Mouse (Mus musculus): ENCODE results near the gene Gm10197. TPM values are rescaled to one million over a fixed set of nuclear protein-coding genes. Genes with fewer than 3 reads are reported as not detected.
"Not testable (repeated sequence)": the region's sequence is repeated elsewhere in the genome, so short reads cannot be mapped to it uniquely, and the experiment has no call there.

The Gm10197 gene
- polyA plus RNA-seq, 1 experiment, result not detected

- no peak overlapping the region for H3K27ac ChIP-seq (replicated peaks; ENCODE audit: low read depth, low read length)
- H3K4me3 ChIP-seq (ENCODE audit: insufficient read depth, low read depth, low read length), result no peak overlapping the region
- H3K4me1 ChIP-seq (ENCODE audit: control insufficient read depth, insufficient read depth, insufficient read length, low read length), result no peaks in the 10 kb centered on the region
Measured at GRCm38 (mm10) chr19:53400332-53401110, 29.0 kb upstream of the Gm10197 start.

- Histone ChIP-seq H3K27ac (replicated peaks; ENCODE audit: low read depth, low read length) (no peak overlapping the region), H3K4me1 (ENCODE audit: control insufficient read depth, insufficient read depth, insufficient read length, low read length) (no peaks in the 10 kb centered on the region), H3K4me3 (ENCODE audit: insufficient read depth, low read depth, low read length) (no peak overlapping the region)
Measured at GRCm38 (mm10) chr19:53399213-53399612, 27.6 kb upstream of the Gm10197 start.

GRCm38 (mm10) chr19:53397451-53398233, 26.1 kb upstream of the Gm10197 start:
- Histone ChIP-seq H3K4me1 (ENCODE audit: control insufficient read depth, insufficient read depth, insufficient read length, low read length) (no peaks in the 10 kb centered on the region), H3K27ac (replicated peaks; ENCODE audit: low read depth, low read length) (no peak overlapping the region), H3K4me3 (ENCODE audit: insufficient read depth, low read depth, low read length) (no peak overlapping the region)

GRCm38 (mm10) chr19:53395805-53396204, 24.2 kb upstream of the Gm10197 start:
- H3K4me3 ChIP-seq (ENCODE audit: insufficient read depth, low read depth, low read length); H3K4me1 ChIP-seq (ENCODE audit: control insufficient read depth, insufficient read depth, insufficient read length, low read length); H3K27ac ChIP-seq (replicated peaks; ENCODE audit: low read depth, low read length): not testable (repeated sequence)

GRCm38 (mm10) chr19:53394956-53395355, 23.4 kb upstream of the Gm10197 start:
- not testable (repeated sequence) for H3K4me3 ChIP-seq (ENCODE audit: insufficient read depth, low read depth, low read length); H3K4me1 ChIP-seq (ENCODE audit: control insufficient read depth, insufficient read depth, insufficient read length, low read length); H3K27ac ChIP-seq (replicated peaks; ENCODE audit: low read depth, low read length)

GRCm38 (mm10) chr19:53394552-53394951, 23.0 kb upstream of the Gm10197 start:
- Histone ChIP-seq H3K27ac (replicated peaks; ENCODE audit: low read depth, low read length) (no peak overlapping the region), H3K4me1 (ENCODE audit: control insufficient read depth, insufficient read depth, insufficient read length, low read length) (peaks cover 3% of the 10 kb centered on the region; the same call in 1 of the 2 replicates), H3K4me3 (ENCODE audit: insufficient read depth, low read depth, low read length) (no peak overlapping the region)

GRCm38 (mm10) chr19:53393646-53394045, 22.1 kb upstream of the Gm10197 start:
- no peak overlapping the region for H3K27ac ChIP-seq (replicated peaks; ENCODE audit: low read depth, low read length)
- peaks cover 3% of the 10 kb centered on the region; the same call in 1 of the 2 replicates for H3K4me1 ChIP-seq (ENCODE audit: control insufficient read depth, insufficient read depth, insufficient read length, low read length)
- no peak overlapping the region for H3K4me3 ChIP-seq (ENCODE audit: insufficient read depth, low read depth, low read length)

- no peak overlapping the region for H3K4me3 ChIP-seq (ENCODE audit: insufficient read depth, low read depth, low read length)
- H3K4me1 ChIP-seq (ENCODE audit: control insufficient read depth, insufficient read depth, insufficient read length, low read length), result peaks cover 3% of the 10 kb centered on the region; the same call in 1 of the 2 replicates
- H3K27ac ChIP-seq (replicated peaks; ENCODE audit: low read depth, low read length), result no peak overlapping the region
Measured at GRCm38 (mm10) chr19:53392781-53393343, 21.3 kb upstream of the Gm10197 start.

GRCm38 (mm10) chr19:53391787-53392186, 20.2 kb upstream of the Gm10197 start:
- Histone ChIP-seq H3K27ac (replicated peaks; ENCODE audit: low read depth, low read length) (no peak overlapping the region), H3K4me1 (ENCODE audit: control insufficient read depth, insufficient read depth, insufficient read length, low read length) (peaks cover 3% of the 10 kb centered on the region; the same call in 1 of the 2 replicates), H3K4me3 (ENCODE audit: insufficient read depth, low read depth, low read length) (peak overlapping the region; percentile 6; the same call in 1 of the 2 replicates)

GRCm38 (mm10) chr19:53391386-53391785, 19.8 kb upstream of the Gm10197 start:
- H3K27ac ChIP-seq (replicated peaks; ENCODE audit: low read depth, low read length), result no peak overlapping the region
- H3K4me1 ChIP-seq (ENCODE audit: control insufficient read depth, insufficient read depth, insufficient read length, low read length), result peaks cover 3% of the 10 kb centered on the region; the same call in 1 of the 2 replicates
- H3K4me3 ChIP-seq (ENCODE audit: insufficient read depth, low read depth, low read length), result peak overlapping the region; percentile 76

- Histone ChIP-seq H3K27ac (replicated peaks; ENCODE audit: low read depth, low read length) (peak within 1 kb of the TSS; percentile 85), H3K4me1 (ENCODE audit: control insufficient read depth, insufficient read depth, insufficient read length, low read length) (peaks cover 3% of the 10 kb centered on the region; the same call in 1 of the 2 replicates), H3K4me3 (ENCODE audit: insufficient read depth, low read depth, low read length) (peak within 1 kb of the TSS; percentile 95)
Measured at GRCm38 (mm10) chr19:53390495-53391007, 19.0 kb upstream of the Gm10197 start, which contains the start of gene Smndc1. TSS of gene Smndc1 (minus strand) at chr19:53390578.

GRCm38 (mm10) chr19:53389851-53390431, 18.4 kb upstream of the Gm10197 start:
- Histone ChIP-seq H3K4me3 (ENCODE audit: insufficient read depth, low read depth, low read length) (peak overlapping the region; percentile 95), H3K4me1 (ENCODE audit: control insufficient read depth, insufficient read depth, insufficient read length, low read length) (peaks cover 3% of the 10 kb centered on the region; the same call in 1 of the 2 replicates), H3K27ac (replicated peaks; ENCODE audit: low read depth, low read length) (peak overlapping the region; percentile 85)

GRCm38 (mm10) chr19:53389417-53389816, 17.9 kb upstream of the Gm10197 start:
- peak overlapping the region; percentile 85; the same call in 1 of the 2 replicates for H3K27ac ChIP-seq (replicated peaks; ENCODE audit: low read depth, low read length)
- peaks cover 3% of the 10 kb centered on the region; the same call in 1 of the 2 replicates for H3K4me1 ChIP-seq (ENCODE audit: control insufficient read depth, insufficient read depth, insufficient read length, low read length)
- H3K4me3 ChIP-seq (ENCODE audit: insufficient read depth, low read depth, low read length), result peak overlapping the region; percentile 95

GRCm38 (mm10) chr19:53383336-53383735, 11.8 kb upstream of the Gm10197 start:
- no peaks in the 10 kb centered on the region for H3K4me1 ChIP-seq (ENCODE audit: control insufficient read depth, insufficient read depth, insufficient read length, low read length)
- no peak overlapping the region for H3K4me3 ChIP-seq (ENCODE audit: insufficient read depth, low read depth, low read length)
- no peak overlapping the region for H3K27ac ChIP-seq (replicated peaks; ENCODE audit: low read depth, low read length)
